Comparison of ENCODE assay signal across 8 mouse cellular contexts in genomic region chr7:126428631-126429502, GRCm38 (mm10). TPM values are rescaled to one million over a fixed set of nuclear protein-coding genes. Genes with fewer than 3 reads are reported as not detected.
DNase-seq lines count a peak whose midpoint lies in the region; ATAC-seq and TF ChIP-seq lines count a peak whose summit lies in the region.

Gene Rabep2 (plus strand): TSS chr7:126428759.

- no peak; the same call in 1 of the 2 replicates for TF ChIP-seq CTCF in midbrain, postnatal 0 days (IDR thresholded peaks at IDR 0.05)

- H3K4me1 ChIP-seq in embryonic facial prominence, embryonic 14.5 days (ENCODE audit: control insufficient read depth, insufficient read depth, low read length) = peaks cover 5% of the 10 kb centered on the region
- peaks cover 13% of the 10 kb centered on the region for H3K4me1 ChIP-seq in limb, embryonic 14.5 days (ENCODE audit: control insufficient read depth, insufficient read depth, low read length)
- H3K4me1 ChIP-seq in midbrain, postnatal 0 days (ENCODE audit: insufficient read depth, low read length) = peaks cover 3% of the 10 kb centered on the region; the same call in 1 of the 2 replicates

- H3K27me3 ChIP-seq in embryonic facial prominence, embryonic 14.5 days (replicated peaks; ENCODE audit: control insufficient read depth, insufficient read depth, low read length) = no peaks in the 10 kb centered on the region
- no peaks in the 10 kb centered on the region for H3K27me3 ChIP-seq in limb, embryonic 14.5 days (ENCODE audit: control insufficient read depth, insufficient read depth, low read length)
- no peaks in the 10 kb centered on the region for H3K27me3 ChIP-seq in midbrain, postnatal 0 days (ENCODE audit: insufficient read depth, low read length)

- H3K4me2 ChIP-seq in embryonic facial prominence, embryonic 14.5 days (ENCODE audit: low read depth, low read length) = peak within 1 kb of the TSS; percentile 82
- H3K4me2 ChIP-seq in limb, embryonic 14.5 days (replicated peaks; ENCODE audit: low read depth, low read length, severe bottlenecking) = peak within 1 kb of the TSS; percentile 79
- H3K4me2 ChIP-seq in midbrain, postnatal 0 days (ENCODE audit: low read depth, low read length, poor library complexity, severe bottlenecking) = peak within 1 kb of the TSS; percentile 86

- H3K36me3 ChIP-seq in embryonic facial prominence, embryonic 14.5 days (ENCODE audit: control insufficient read depth, insufficient read depth, low read length) = peaks cover 21% of the 10 kb centered on the region; the same call in 1 of the 2 replicates
- H3K36me3 ChIP-seq in limb, embryonic 14.5 days (ENCODE audit: control insufficient read depth, insufficient read depth, low read length) = peaks cover 17% of the 10 kb centered on the region
- no peaks in the 10 kb centered on the region for H3K36me3 ChIP-seq in midbrain, postnatal 0 days (ENCODE audit: insufficient read depth, low read length)

- peak within 1 kb of the TSS; percentile 95 for H3K27ac ChIP-seq in embryonic facial prominence, embryonic 14.5 days (replicated peaks; ENCODE audit: low read depth, low read length)
- H3K27ac ChIP-seq in limb, embryonic 14.5 days (replicated peaks; ENCODE audit: low read depth, low read length) = peak within 1 kb of the TSS; percentile 91
- H3K27ac ChIP-seq in midbrain, postnatal 0 days (ENCODE audit: low read depth, low read length) = peak within 1 kb of the TSS; percentile 93

- DNase-seq in 3T3-L1 (ENCODE audit: low read depth, low spot score) = peak; percentile 87
- peak; percentile 92 to 99 for DNase-seq in adrenal gland, postnatal 4 days (ENCODE audit: low spot score in 2 of 2)
- DNase-seq in embryonic facial prominence, embryonic 14.5 days (ENCODE audit: low spot score) = peak; percentile 93
- peak; percentile 93 for DNase-seq in heart, adult 8-10 months (ENCODE audit: low spot score)
- peak; percentile 97 for DNase-seq in kidney, adult 9 months
- peak; percentile 88 for DNase-seq in limb, embryonic 14.5 days (ENCODE audit: low spot score)
- peak; percentile 92 for DNase-seq in midbrain, postnatal 0 days (ENCODE audit: low spot score)
- peak; percentile 81 to 84 for DNase-seq in spleen, postnatal 14 days (ENCODE audit: low spot score in 2 of 2)

- WGBS in embryonic facial prominence, embryonic 14.5 days = 1% methylated on average over 47 of the region's 82 CpGs
- WGBS in limb, embryonic 14.5 days = under 1% methylated on average over 54 of the region's 82 CpGs
- under 1% methylated on average over 64 of the region's 82 CpGs for WGBS in midbrain, postnatal 0 days

- 0 out of 2 replicates have a peak, but pooled peaks have one; percentile 80 for TF ChIP-seq POLR2A in limb, embryonic 14.5 days (IDR thresholded peaks at IDR 0.05; ENCODE audit: borderline replicate concordance, extremely low read depth, insufficient read depth, insufficient read length)

- peak within 1 kb of the TSS; percentile 87 for H3K9ac ChIP-seq in embryonic facial prominence, embryonic 14.5 days (ENCODE audit: low read depth, low read length)
- peak within 1 kb of the TSS; percentile 80 for H3K9ac ChIP-seq in limb, embryonic 14.5 days (ENCODE audit: low read depth, low read length, severe bottlenecking)
- peak within 1 kb of the TSS; percentile 77 for H3K9ac ChIP-seq in midbrain, postnatal 0 days (replicated peaks; ENCODE audit: low read length, poor library complexity, severe bottlenecking)

- ATAC-seq in embryonic facial prominence, embryonic 14.5 days (ENCODE audit: low read depth) = peak; percentile 94
- peak; percentile 95 for ATAC-seq in limb, embryonic 14.5 days (ENCODE audit: low FRiP score, low read depth)
- ATAC-seq in midbrain, postnatal 0 days (ENCODE audit: low FRiP score) = peak; percentile 91

- H3K9me3 ChIP-seq in embryonic facial prominence, embryonic 14.5 days (ENCODE audit: control insufficient read depth, low read length) = peaks cover 3% of the 10 kb centered on the region; the same call in 1 of the 2 replicates
- no peaks in the 10 kb centered on the region for H3K9me3 ChIP-seq in limb, embryonic 14.5 days (ENCODE audit: control insufficient read depth, low read length)
- H3K9me3 ChIP-seq in midbrain, postnatal 0 days (ENCODE audit: low read length) = no peaks in the 10 kb centered on the region

- H3K4me3 ChIP-seq in embryonic facial prominence, embryonic 14.5 days (ENCODE audit: low read depth, low read length) = peak within 1 kb of the TSS; percentile 77
- H3K4me3 ChIP-seq in limb, embryonic 14.5 days (replicated peaks; ENCODE audit: low read length) = peak within 1 kb of the TSS; percentile 73
- peak within 1 kb of the TSS; percentile 65 for H3K4me3 ChIP-seq in midbrain, postnatal 0 days (ENCODE audit: low read depth, low read length)

RNA-seq across cellular contexts. Expression of gene Rabep2, which starts in this region (rescaled TPM):
- total RNA-seq in adrenal gland, postnatal 4 days (2021) = 10 to 100 TPM; 52.1 to 63.2 TPM
- 26.4 and 28.9 TPM in 2 replicates for polyA plus RNA-seq in embryonic facial prominence, embryonic 14.5 days (2014; fragmentation: Nextera tagmentation; extraction: Ambion mirVana)
- 1 to 10 TPM; 5.9 to 9.9 (median 6.0) TPM for total RNA-seq in heart, adult 8-10 months (2022)
- polyA plus RNA-seq in limb, embryonic 14.5 days (2012; rRNA removed) = 35.1 and 35.2 TPM in 2 replicates
- 30.7 and 31.2 TPM in 2 replicates for polyA plus RNA-seq in limb, embryonic 14.5 days (2014; fragmentation: Nextera tagmentation; extraction: Ambion mirVana)
- total RNA-seq in midbrain, postnatal 0 days (2014; rRNA removed) = 20.3 and 21.0 TPM in 2 replicates
- 18.5 and 18.7 TPM in 2 replicates for polyA plus RNA-seq in midbrain, postnatal 0 days (2015; fragmentation: Nextera tagmentation; extraction: Ambion mirVana)

Comparison
In these comparisons a context has a peak if more than half of its experiments do, and no peak if none do; other contexts are left out.
1. Peak in every context shown above with its lines: DNase-seq, ATAC-seq, H3K4me3 ChIP-seq and H3K27ac ChIP-seq.